Mouse (Mus musculus) CH12.LX (cell line): ENCODE results near the gene Slc23a4.

Experiments used
- BHLHE40 ChIP-seq: IDR thresholded peaks from 2 replicates; pipeline ENCODE4 v1.6.1; 2011; ENCODE audit warnings: mild to moderate bottlenecking, low read depth, low read length, improper control_type of control experiment
- CHD1 ChIP-seq: IDR thresholded peaks from 2 replicates; pipeline ENCODE4 v1.6.1; 2012; ENCODE audit warnings: low read depth, low read length, improper control_type of control experiment, inconsistent platforms
- CTCF ChIP-seq, 2 experiments: IDR thresholded peaks in 1 of 2; conservative IDR thresholded peaks in 1 of 2; 2 replicates each; pipeline ENCODE4 v1.5.1; 2011 to 2012; ENCODE audit warnings: low read depth in 2 of 2, low read length in 2 of 2, improper control_type of control experiment in 1 of 2, inconsistent platforms in 1 of 2, mild to moderate bottlenecking in 1 of 2, moderate library complexity in 1 of 2
- E2F4 ChIP-seq: IDR thresholded peaks from 2 replicates; pipeline ENCODE4 v1.6.1; 2011; ENCODE audit warnings: low read depth, low read length, improper control_type of control experiment; ENCODE audit not compliant: insufficient replicate concordance
- EP300 ChIP-seq: IDR thresholded peaks from 2 replicates; pipeline ENCODE4 v1.6.1; 2011; ENCODE audit warnings: low read length, improper control_type of control experiment
- HCFC1 ChIP-seq: IDR thresholded peaks from 2 replicates; pipeline ENCODE4 v1.6.1; 2012; ENCODE audit warnings: low read depth, mild to moderate bottlenecking, inconsistent platforms, low read length, improper control_type of control experiment
- IRF4 ChIP-seq: IDR thresholded peaks from 2 replicates; pipeline ENCODE4 v1.6.1; 2014; ENCODE audit warnings: low read depth, mild to moderate bottlenecking, inconsistent platforms, low read length, improper control_type of control experiment
- MAFK ChIP-seq: IDR thresholded peaks from 2 replicates; pipeline ENCODE4 v1.6.1; 2011; ENCODE audit warnings: low read length, improper control_type of control experiment; ENCODE audit not compliant: insufficient replicate concordance
- POLR2A ChIP-seq: IDR thresholded peaks from 2 replicates; pipeline ENCODE4 v1.6.1; 2011; ENCODE audit warnings: low read depth, mild to moderate bottlenecking, improper control_type of control experiment, low read length
- USF2 ChIP-seq: conservative IDR thresholded peaks from 2 replicates; pipeline ENCODE4 v1.6.1; 2011; ENCODE audit warnings: low read depth, low read length, improper control_type of control experiment

GRCm38 (mm10) chr6:34946486-34947079 is 41.6 kb downstream of the Slc23a4 start:
- TF ChIP-seq BHLHE40 (no peak), CTCF (conservative IDR thresholded peaks at IDR 0.05 in 1 of 2, IDR thresholded peaks at IDR 0.05 in 1 of 2; ENCODE audit: low read depth in 2 of 2, low read length in 2 of 2) (no peak), EP300 (no peak), HCFC1 (no peak), IRF4 (no peak), POLR2A (no peak), MAFK (no peak), CHD1 (no peak), USF2 (no peak), E2F4 (no peak)
